Mouse (Mus musculus) hindbrain, embryonic 10.5 days (tissue): ENCODE results near the gene Hoxa2. TPM values are rescaled to one million over a fixed set of nuclear protein-coding genes. Genes with fewer than 3 reads are reported as not detected.

Source experiments
- DNase-seq: peaks from one replicate; pipeline ENCODE4 v3.0.0-alpha.2; 2017; ENCODE audit warnings: low spot score
- H3K27ac ChIP-seq: fragments of 300-500 bp; sonication (generic); 2 replicates; pipeline ENCODE4 v1.5.1; 2016; ENCODE audit warnings: mild to moderate bottlenecking, moderate library complexity
- H3K27me3 ChIP-seq: fragments of 300-500 bp; sonication (generic); 2 replicates; pipeline ENCODE4 v1.6.1; 2016; ENCODE audit warnings: mild to moderate bottlenecking; ENCODE audit not compliant: poor library complexity, insufficient read depth, severe bottlenecking
- H3K36me3 ChIP-seq: fragments of 300-500 bp; sonication (generic); 2 replicates; pipeline ENCODE4 v1.6.1; 2016; ENCODE audit warnings: mild to moderate bottlenecking, moderate library complexity
- H3K4me1 ChIP-seq: fragments of 300-500 bp; sonication (generic); replicated peaks from 2 replicates; pipeline ENCODE4 v1.6.1; 2016; ENCODE audit warnings: mild to moderate bottlenecking
- H3K4me3 ChIP-seq: fragments of 300-500 bp; sonication (generic); 2 replicates; pipeline ENCODE4 v1.5.1; 2016; ENCODE audit warnings: mild to moderate bottlenecking, moderate library complexity
- H3K9me3 ChIP-seq: fragments of 300-500 bp; sonication (generic); 2 replicates; pipeline ENCODE4 v1.6.1; 2016; ENCODE audit warnings: mild to moderate bottlenecking, moderate library complexity
- WGBS: fragments of 180-500 bp; shearing (Covaris S2); methylation state at CpG from one replicate; pipeline ENCODE4 v1.1.7; 2016; 5-methylcytosine and 5-hydroxymethylcytosine counted together
- polyA plus RNA-seq: library from polyadenylated mRNA; unstranded; fragments of >200 nt; fragmentation: Nextera tagmentation; extraction: Ambion mirVana; gene quantifications from 2 replicates; pipeline ENCODE4 v1.2.1, GENCODE M21; 2016

Gene Hoxa2
- polyA plus RNA-seq, 1 experiment from 2014 or later: 56.9 TPM

- WGBS: 2% methylated on average over 9 of the region's 9 CpGs
- no peaks in the 10 kb centered on the region for H3K36me3 ChIP-seq
- H3K27ac ChIP-seq: no peak overlapping the region
- H3K4me3 ChIP-seq: no peak overlapping the region
- H3K9me3 ChIP-seq: no peaks in the 10 kb centered on the region
- DNase-seq: no peak
- H3K27me3 ChIP-seq: peaks cover 100% of the 10 kb centered on the region
- H3K4me1 ChIP-seq: peaks cover 6% of the 10 kb centered on the region
Measured at GRCm38 (mm10) chr6:52196811-52197210, 32.2 kb upstream of the Hoxa2 start.

DNA sequence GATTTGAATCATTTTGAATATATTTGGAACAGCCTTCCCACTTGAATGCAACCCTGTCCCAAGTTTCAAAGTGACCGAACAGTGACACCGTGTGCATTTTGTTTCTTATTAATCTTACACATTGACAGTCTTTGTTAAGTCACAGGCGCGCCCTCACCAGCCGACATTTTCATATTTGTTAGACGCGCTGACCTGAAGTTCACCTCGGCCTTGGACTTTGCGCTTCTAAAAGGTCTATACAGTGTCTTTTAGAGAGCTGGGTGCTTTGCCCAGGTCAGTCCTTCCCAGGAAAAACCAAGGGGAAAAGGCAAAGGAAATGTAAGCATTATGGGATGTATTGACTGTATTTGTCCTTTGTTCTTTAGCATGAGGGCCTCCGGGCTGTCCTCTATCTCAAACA, 30.1 kb upstream of the Hoxa2 start:
- Histone ChIP-seq H3K27me3 (peaks cover 100% of the 10 kb centered on the region), H3K36me3 (no peaks in the 10 kb centered on the region), H3K9me3 (no peaks in the 10 kb centered on the region), H3K27ac (no peak overlapping the region), H3K4me3 (no peak overlapping the region), H3K4me1 (peaks cover 17% of the 10 kb centered on the region)
- no peak for DNase-seq
- 3% methylated on average over 10 of the region's 10 CpGs for WGBS

DNA sequence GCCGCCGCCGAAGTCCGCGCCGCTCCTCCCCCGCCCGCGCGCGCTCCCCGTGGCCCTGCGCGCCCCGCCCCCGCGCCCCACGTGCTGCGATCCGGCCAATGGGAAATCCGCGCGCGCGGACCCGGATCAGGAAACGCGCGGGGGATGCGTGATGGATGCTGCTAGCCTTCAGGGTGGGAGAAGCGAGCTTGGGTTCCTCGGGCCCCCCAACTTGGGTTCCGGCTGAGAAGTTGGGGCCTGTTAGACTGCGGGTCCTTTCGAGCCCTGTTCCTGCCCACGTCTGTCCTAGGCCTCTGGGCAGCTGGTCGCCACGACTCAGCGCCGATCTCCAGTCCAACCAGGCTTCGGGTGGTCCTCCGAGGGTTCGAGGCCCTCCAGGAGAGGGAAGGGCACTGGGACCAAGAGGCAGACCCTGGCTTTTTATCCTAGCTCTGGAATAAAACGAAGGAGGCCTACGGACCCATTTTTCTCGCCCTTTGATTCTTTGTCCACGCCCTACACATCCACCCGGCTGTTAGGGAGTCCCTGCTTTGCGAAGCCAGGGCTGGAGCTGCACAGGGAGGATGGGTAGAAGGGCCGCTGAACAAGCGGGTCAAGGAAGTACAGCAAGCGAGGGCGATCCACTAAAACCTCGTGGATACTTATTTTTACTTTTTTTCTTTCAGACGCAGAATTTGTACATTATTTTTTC, 27.4 kb upstream of the Hoxa2 start:
- H3K4me1 ChIP-seq: peaks cover 17% of the 10 kb centered on the region
- no peaks in the 10 kb centered on the region for H3K9me3 ChIP-seq
- H3K27ac ChIP-seq: 0 out of 2 replicates have a peak overlapping the region, but pooled peaks have one; percentile 8
- no peaks in the 10 kb centered on the region for H3K36me3 ChIP-seq
- peak overlapping the region; percentile 55 for H3K4me3 ChIP-seq
- H3K27me3 ChIP-seq: peaks cover 100% of the 10 kb centered on the region
- DNase-seq: peak; percentile 80
- WGBS: under 1% methylated on average over 41 of the region's 55 CpGs

GRCm38 (mm10) chr6:52190906-52191810, 26.5 kb upstream of the Hoxa2 start, which contains the start of gene Hoxa4:
Gene Hoxa4 (minus strand): TSS chr6:52191753.
- H3K9me3 ChIP-seq: no peaks in the 10 kb centered on the region
- WGBS: 2% methylated on average over 92 of the region's 102 CpGs
- peak within 1 kb of the TSS; percentile 55 for H3K4me3 ChIP-seq
- H3K4me1 ChIP-seq: peaks cover 17% of the 10 kb centered on the region
- peak within 1 kb of the TSS; percentile 69 for H3K27ac ChIP-seq
- no peak for DNase-seq
- H3K27me3 ChIP-seq: peaks cover 100% of the 10 kb centered on the region
- H3K36me3 ChIP-seq: no peaks in the 10 kb centered on the region

GRCm38 (mm10) chr6:52190410-52190809, 25.8 kb upstream of the Hoxa2 start:
- Histone ChIP-seq H3K27me3 (peaks cover 100% of the 10 kb centered on the region), H3K4me3 (peak overlapping the region; percentile 55; the same call in 1 of the 2 replicates), H3K27ac (no peak overlapping the region), H3K4me1 (peaks cover 17% of the 10 kb centered on the region), H3K9me3 (no peaks in the 10 kb centered on the region), H3K36me3 (no peaks in the 10 kb centered on the region)
- no peak for DNase-seq
- under 1% methylated on average over 23 of the region's 23 CpGs for WGBS

GRCm38 (mm10) chr6:52189909-52190308, 25.3 kb upstream of the Hoxa2 start:
- DNase-seq: no peak
- Histone ChIP-seq H3K36me3 (no peaks in the 10 kb centered on the region), H3K27ac (no peak overlapping the region), H3K4me1 (peaks cover 17% of the 10 kb centered on the region), H3K9me3 (no peaks in the 10 kb centered on the region), H3K27me3 (peaks cover 100% of the 10 kb centered on the region), H3K4me3 (peak overlapping the region; percentile 55; the same call in 1 of the 2 replicates)
- 4% methylated on average over 8 of the region's 8 CpGs for WGBS

DNA sequence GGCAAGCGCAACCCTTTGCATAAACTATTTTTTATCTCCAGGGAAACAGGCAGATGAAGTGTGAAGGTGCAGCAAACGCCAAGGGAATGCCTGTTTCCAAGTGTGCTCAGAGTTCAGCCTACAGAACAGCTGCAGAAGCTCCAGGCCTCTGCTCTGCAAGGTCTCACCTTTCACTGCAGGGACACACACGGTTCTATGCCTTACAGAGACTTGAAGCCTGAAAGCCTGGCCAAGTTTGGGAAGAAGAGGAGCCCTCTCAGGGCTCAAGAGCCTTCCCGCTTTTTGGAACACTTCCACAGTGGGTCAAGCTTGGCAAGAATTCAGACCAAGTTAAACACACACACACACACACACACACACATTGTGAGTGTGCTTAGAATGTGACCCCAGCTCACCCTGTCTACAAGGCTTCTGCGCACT, 24.6 kb upstream of the Hoxa2 start:
- H3K4me3 ChIP-seq: no peak overlapping the region
- H3K4me1 ChIP-seq: peaks cover 17% of the 10 kb centered on the region
- H3K27me3 ChIP-seq: peaks cover 100% of the 10 kb centered on the region
- no peak for DNase-seq
- H3K9me3 ChIP-seq: no peaks in the 10 kb centered on the region
- WGBS: 4% methylated on average over 5 of the region's 5 CpGs
- no peak overlapping the region for H3K27ac ChIP-seq
- H3K36me3 ChIP-seq: no peaks in the 10 kb centered on the region

DNA sequence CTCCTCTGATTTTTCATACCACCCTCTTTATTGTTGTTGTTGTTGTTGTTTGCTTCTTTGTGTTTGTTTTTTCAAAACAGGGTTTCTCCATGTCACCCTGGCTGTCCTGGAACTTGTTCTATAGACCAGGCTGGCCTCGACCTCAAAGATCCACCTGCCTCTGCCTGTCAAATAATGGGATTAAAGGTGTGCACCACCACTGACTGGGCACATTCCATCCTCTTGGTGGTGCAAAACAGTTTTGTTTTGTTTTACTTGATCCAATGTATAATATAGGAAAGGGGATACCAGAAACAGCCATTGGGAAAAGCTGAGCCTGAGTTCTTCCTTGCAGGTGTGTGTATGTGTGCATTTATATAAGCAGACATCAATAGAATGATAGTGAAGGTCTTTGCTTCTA, 21.9 kb upstream of the Hoxa2 start:
- WGBS: 16% methylated on average over 1 of the region's 1 CpGs
- no peak for DNase-seq
- H3K27ac ChIP-seq: no peak overlapping the region

GRCm38 (mm10) chr6:52185834-52186233, 21.2 kb upstream of the Hoxa2 start:
- WGBS: 6% methylated on average over 3 of the region's 3 CpGs
- no peaks in the 10 kb centered on the region for H3K36me3 ChIP-seq
- peaks cover 100% of the 10 kb centered on the region for H3K27me3 ChIP-seq
- H3K4me3 ChIP-seq: no peak overlapping the region
- DNase-seq: no peak
- H3K4me1 ChIP-seq: peaks cover 2% of the 10 kb centered on the region
- no peaks in the 10 kb centered on the region for H3K9me3 ChIP-seq
- H3K27ac ChIP-seq: no peak overlapping the region

More for the DNA sequence above, 21.9 kb upstream of the Hoxa2 start:
- peaks cover 8% of the 10 kb centered on the region for H3K4me1 ChIP-seq
- H3K4me3 ChIP-seq: no peak overlapping the region
- H3K36me3 ChIP-seq: no peaks in the 10 kb centered on the region
- peaks cover 100% of the 10 kb centered on the region for H3K27me3 ChIP-seq
- H3K9me3 ChIP-seq: no peaks in the 10 kb centered on the region

- Histone ChIP-seq H3K9me3 (no peaks in the 10 kb centered on the region), H3K36me3 (no peaks in the 10 kb centered on the region), H3K27me3 (peaks cover 100% of the 10 kb centered on the region), H3K27ac (no peak overlapping the region), H3K4me3 (0 out of 2 replicates have a peak overlapping the region, but pooled peaks have one; percentile 20), H3K4me1 (no peaks in the 10 kb centered on the region; the same call in 1 of the 2 replicates)
- 2% methylated on average over 19 of the region's 19 CpGs for WGBS
- no peak for DNase-seq
Measured at GRCm38 (mm10) chr6:52185222-52185621, 20.6 kb upstream of the Hoxa2 start.

DNA sequence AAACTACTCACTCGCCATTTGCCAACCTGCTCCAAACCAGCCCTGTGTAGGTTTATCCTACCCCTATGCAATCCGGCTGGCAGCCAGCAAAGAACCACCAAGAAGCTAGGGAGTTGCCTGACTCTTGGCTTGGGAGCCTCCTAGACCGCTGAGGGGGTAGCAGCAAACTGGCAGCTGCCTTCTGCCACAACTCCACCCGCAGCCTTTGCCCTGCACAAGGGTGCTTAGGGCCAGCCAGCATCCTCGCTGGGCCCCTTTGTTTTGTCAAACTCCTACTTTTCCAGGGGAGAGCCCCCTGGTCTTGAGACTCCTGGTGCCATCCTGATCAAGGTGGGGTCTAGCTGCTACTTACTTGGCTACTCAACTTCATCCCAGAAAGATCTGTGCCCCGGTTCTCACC, 20.0 kb upstream of the Hoxa2 start:
- WGBS: 4% methylated on average over 6 of the region's 6 CpGs
- Histone ChIP-seq H3K27ac (peak overlapping the region; percentile 23; the same call in 1 of the 2 replicates), H3K9me3 (no peaks in the 10 kb centered on the region), H3K4me3 (0 out of 2 replicates have a peak overlapping the region, but pooled peaks have one; percentile 20), H3K36me3 (no peaks in the 10 kb centered on the region), H3K27me3 (peaks cover 100% of the 10 kb centered on the region), H3K4me1 (no peaks in the 10 kb centered on the region; the same call in 1 of the 2 replicates)
- no peak for DNase-seq

- H3K4me1 ChIP-seq: no peaks in the 10 kb centered on the region; the same call in 1 of the 2 replicates
- no peaks in the 10 kb centered on the region for H3K36me3 ChIP-seq
- H3K27ac ChIP-seq: no peak overlapping the region
- no peaks in the 10 kb centered on the region for H3K9me3 ChIP-seq
- DNase-seq: no peak
- peaks cover 100% of the 10 kb centered on the region for H3K27me3 ChIP-seq
- H3K4me3 ChIP-seq: no peak overlapping the region
- WGBS: 9% methylated on average over 10 of the region's 10 CpGs
Measured at GRCm38 (mm10) chr6:52183311-52184080, 18.9 kb upstream of the Hoxa2 start.
